Mouse (Mus musculus): ENCODE measurements around the gene Ppp1r1a.

GRCm38 (mm10) chr15:103501186-103501585 is 36.6 kb downstream of the Ppp1r1a start:
- TF ChIP-seq CTCF (IDR thresholded peaks at IDR 0.05; ENCODE audit: low read depth) (no peak), EP300 (IDR thresholded peaks at IDR 0.05; ENCODE audit: low read depth) (no peak)

Measured in heart, postnatal 0 days (tissue).